10 mouse cellular contexts compared by ENCODE assay signal in the genomic region with DNA sequence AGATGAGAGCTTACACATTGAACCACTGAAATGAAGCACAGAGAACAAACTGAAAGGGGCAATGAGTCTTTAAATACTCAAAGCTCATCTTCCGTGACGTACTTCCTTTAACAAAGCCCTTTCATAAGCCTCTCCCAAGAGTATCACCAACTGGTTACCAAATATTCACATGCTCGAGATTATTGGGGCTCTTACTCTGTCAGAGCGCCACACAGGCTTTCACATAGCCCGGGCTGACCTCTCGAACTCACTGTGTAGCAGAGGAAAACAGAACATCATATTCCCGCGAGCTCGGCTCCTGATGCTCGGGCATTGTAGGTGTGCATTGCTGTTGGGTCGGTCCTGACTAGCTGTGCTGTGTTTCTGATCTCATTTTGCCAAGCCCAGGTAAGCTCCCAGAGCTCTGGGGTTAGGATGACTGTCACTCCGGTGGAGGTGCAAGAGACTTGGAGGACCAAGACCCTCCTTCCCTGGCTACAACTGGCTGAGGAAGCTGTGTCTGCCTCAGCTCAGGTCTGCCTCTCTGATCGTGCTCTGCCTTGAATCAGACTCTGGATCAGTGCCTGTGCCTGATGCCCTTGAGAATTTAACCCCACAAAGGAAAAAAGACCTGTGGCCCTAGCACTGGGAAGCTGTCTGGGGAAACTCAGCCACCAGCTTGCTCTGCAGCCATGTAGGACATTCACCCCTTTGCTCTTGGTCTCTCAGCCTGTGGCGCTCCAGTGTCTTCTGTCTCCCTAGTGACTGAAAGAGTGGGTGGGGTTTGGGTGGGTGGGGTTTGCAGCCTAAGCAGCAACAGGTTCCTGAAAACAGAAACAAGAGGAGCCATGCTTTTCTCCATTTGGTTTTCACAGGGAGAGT. TPM values are rescaled to one million over a fixed set of nuclear protein-coding genes. Genes with fewer than 3 reads are reported as not detected.
DNase-seq lines count a peak whose midpoint lies in the region; ATAC-seq and TF ChIP-seq lines count a peak whose summit lies in the region.
"Had no signal": no experiment of that assay in that cellular context is flagged by ENCODE, and none has a peak within 500 bp of the region (broad histone marks: within the 10 kb centered on the region; RNA-seq: fewer than 3 reads in every experiment).

No protein-coding gene starts in this region.

- H3K79me2 ChIP-seq in MEL (ENCODE audit: control insufficient read depth, insufficient read depth, low read length, poor library complexity): no peaks in the 10 kb centered on the region

- H3K9me3 ChIP-seq in kidney, embryonic 15.5 days (replicated peaks): no peaks in the 10 kb centered on the region
- no peaks in the 10 kb centered on the region for H3K9me3 ChIP-seq in MEL (replicated peaks; ENCODE audit: insufficient read depth, low read length)
- H3K9me3 ChIP-seq in forebrain, embryonic 15.5 days: no peaks in the 10 kb centered on the region

- H3K4me1 ChIP-seq in kidney, embryonic 15.5 days: peaks cover 50% of the 10 kb centered on the region
- no peaks in the 10 kb centered on the region for H3K4me1 ChIP-seq in MEL (ENCODE audit: control insufficient read depth in 1 of 2, insufficient read depth in 2 of 2, low read length in 2 of 2)
- no peaks in the 10 kb centered on the region for H3K4me1 ChIP-seq in forebrain, embryonic 15.5 days

- no peaks in the 10 kb centered on the region for H3K27me3 ChIP-seq in kidney, embryonic 15.5 days
- H3K27me3 ChIP-seq in MEL (ENCODE audit: control insufficient read depth in 1 of 2, insufficient read depth in 2 of 2, low read length in 2 of 2): no peaks in the 10 kb centered on the region
- H3K27me3 ChIP-seq in forebrain, embryonic 15.5 days: no peaks in the 10 kb centered on the region

- H3K9ac ChIP-seq in kidney, embryonic 15.5 days: no peak overlapping the region
- no peak overlapping the region for H3K9ac ChIP-seq in MEL (ENCODE audit: control insufficient read depth, low read depth, low read length, poor library complexity, severe bottlenecking)
- no peak overlapping the region for H3K9ac ChIP-seq in forebrain, embryonic 15.5 days (replicated peaks)
- H3K9ac ChIP-seq: liver, embryonic 14.5 days had no signal

- H3K4me2 ChIP-seq in kidney, embryonic 15.5 days: no peak overlapping the region
- H3K4me2 ChIP-seq in forebrain, embryonic 15.5 days (replicated peaks): no peak overlapping the region

- 61% methylated on average over 14 of the region's 14 CpGs for WGBS in kidney, embryonic 15.5 days
- WGBS in forebrain, embryonic 15.5 days: 70% methylated on average over 14 of the region's 14 CpGs

- TF ChIP-seq CTCF in MEL (IDR thresholded peaks at IDR 0.05 in 2 of 3, conservative IDR thresholded peaks at IDR 0.05 in 1 of 3; ENCODE audit: control insufficient read depth in 1 of 3, insufficient read depth in 1 of 3, low read depth in 2 of 3, low read length in 3 of 3, poor library complexity in 1 of 3, severe bottlenecking in 1 of 3): no peak

- no peak overlapping the region for H3K4me3 ChIP-seq in kidney, embryonic 15.5 days (replicated peaks)
- H3K4me3 ChIP-seq in MEL (ENCODE audit: control insufficient read depth in 1 of 2, insufficient read depth in 1 of 2, low read depth in 2 of 2, low read length in 2 of 2): no peak overlapping the region
- H3K4me3 ChIP-seq in forebrain, embryonic 15.5 days: no peak overlapping the region

- no peak for DNase-seq in kidney, adult 18-20 months
- peak; percentile 28 for DNase-seq in MEL (ENCODE audit: low read depth, low spot score)
- DNase-seq in retina, embryonic 14.5 days (ENCODE audit: low spot score): peak; percentile 29
- DNase-seq in MN1 (ENCODE audit: low spot score): no peak
- DNase-seq in c-Kit-positive CD71-positive TER-119-positive erythroid progenitor cells, embryonic 14.5 days (ENCODE audit: low spot score): no peak
- DNase-seq: gastrocnemius, postnatal 10 days had no signal

- no peaks in the 10 kb centered on the region for H3K36me3 ChIP-seq in kidney, embryonic 15.5 days
- 0 out of 4 replicates have a peak, but pooled peaks cover 0 to 2% of the 10 kb centered on the region in 2 experiments for H3K36me3 ChIP-seq in MEL (ENCODE audit: control insufficient read depth in 1 of 2, insufficient read depth in 2 of 2, low read length in 2 of 2)
- no peaks in the 10 kb centered on the region for H3K36me3 ChIP-seq in forebrain, embryonic 15.5 days

- H3K27ac ChIP-seq in kidney, embryonic 15.5 days: peak overlapping the region; percentile 72
- H3K27ac ChIP-seq in MEL (ENCODE audit: control insufficient read depth, low read depth, low read length): no peak overlapping the region
- no peak overlapping the region for H3K27ac ChIP-seq in forebrain, embryonic 15.5 days (replicated peaks)
- H3K27ac ChIP-seq: liver, embryonic 14.5 days had no signal

- TF ChIP-seq RAD21 in MEL (IDR thresholded peaks at IDR 0.05; ENCODE audit: low read depth, low read length): no peak

- no peak for TF ChIP-seq EP300 in MEL (IDR thresholded peaks at IDR 0.05; ENCODE audit: low read depth in 1 of 2, low read length in 2 of 2)

- 0 out of 2 replicates have a peak, but pooled peaks have one; percentile 21 for ATAC-seq in kidney, embryonic 15.5 days (replicated peaks; ENCODE audit: low FRiP score)
- peak; percentile 65 for ATAC-seq in inflammation-experienced regulatory T-cells, adult 6 months
- ATAC-seq in forebrain, embryonic 15.5 days (replicated peaks): no peak

- no peak for TF ChIP-seq POLR2A in MEL (IDR thresholded peaks at IDR 0.05; ENCODE audit: control insufficient read depth in 1 of 2, insufficient read depth in 1 of 2, low read depth in 1 of 2, low read length in 2 of 2, poor library complexity in 1 of 2)

TF ChIP-seq in MEL, 35 proteins besides CTCF, POLR2A, EP300 and RAD21:
- TF ChIP-seq ELF1 (IDR thresholded peaks at IDR 0.05; ENCODE audit: low read depth, low read length) (no peak), SMC3 (IDR thresholded peaks at IDR 0.05; ENCODE audit: low read depth, low read length) (no peak), MEF2A (IDR thresholded peaks at IDR 0.05; ENCODE audit: extremely low read depth, insufficient replicate concordance, low read depth, low read length, poor library complexity, severe bottlenecking) (no peak), POLR2AphosphoS5 (IDR thresholded peaks at IDR 0.05; ENCODE audit: borderline replicate concordance, low read depth, low read length) (no peak), MYC (IDR thresholded peaks at IDR 0.05; ENCODE audit: low read depth, low read length) (no peak), ZKSCAN1 (IDR thresholded peaks at IDR 0.05; ENCODE audit: low read depth, low read length) (no peak), HCFC1 (IDR thresholded peaks at IDR 0.05; ENCODE audit: low read depth, low read length) (no peak), TBP (IDR thresholded peaks at IDR 0.05; ENCODE audit: low read depth, low read length) (no peak), POLR2AphosphoS2 (IDR thresholded peaks at IDR 0.05; ENCODE audit: low read length) (no peak)
TF ChIP-seq in MEL: peak in this region for 0.

RNA-seq across cellular contexts. Expression of a gene that starts 22.5 kb away (rescaled TPM):
- 5.2 and 5.3 TPM in 2 replicates for polyA plus RNA-seq in kidney, embryonic 15.5 days (2015; fragmentation: Nextera tagmentation; extraction: Ambion mirVana)
- total RNA-seq in MEL (2012; rRNA removed): 5.2 TPM in 2 replicates
- 1 to 10 TPM in 1 of 2 experiments, not detected in 1; 6.8 TPM for polyA plus RNA-seq in MEL (2012; ENCODE audit: insufficient read depth in 1 of 2, insufficient read length in 2 of 2, low read depth in 1 of 2, low replicate concordance in 2 of 2, missing spikeins in 1 of 2)
- 10 to 100 TPM; 18.1 to 35.7 (median 21.5) TPM for polyA plus RNA-seq in inflammation-experienced regulatory T-cells, adult 6 months (2017; shearing (Covaris generic))
- 1.3 and 1.5 TPM in 2 replicates for polyA plus RNA-seq in forebrain, embryonic 15.5 days (2015; fragmentation: Nextera tagmentation; extraction: Ambion mirVana)

RNA-seq across cellular contexts. Expression of a gene that starts 36.1 kb away (rescaled TPM):
- 0.49 and 0.77 TPM in 2 replicates for polyA plus RNA-seq in kidney, embryonic 15.5 days (2015; fragmentation: Nextera tagmentation; extraction: Ambion mirVana)
- 111 and 136 TPM in 2 replicates for total RNA-seq in MEL (2012; rRNA removed)
- 100 to 1,000 TPM; 102 to 121 TPM for polyA plus RNA-seq in MEL (2012; ENCODE audit: insufficient read depth in 1 of 2, insufficient read length in 2 of 2, low read depth in 1 of 2, low replicate concordance in 2 of 2, missing spikeins in 1 of 2)
- 1 to 10 TPM; 3.2 to 7.7 (median 7.5) TPM for polyA plus RNA-seq in inflammation-experienced regulatory T-cells, adult 6 months (2017; shearing (Covaris generic))
- polyA plus RNA-seq in forebrain, embryonic 15.5 days (2015; fragmentation: Nextera tagmentation; extraction: Ambion mirVana): 0.78 and 1.3 TPM in 2 replicates

RNA-seq across cellular contexts. Expression of a gene that starts 37.0 kb away (rescaled TPM):
- polyA plus RNA-seq in kidney, embryonic 15.5 days (2015; fragmentation: Nextera tagmentation; extraction: Ambion mirVana): 36.1 and 39.3 TPM in 2 replicates
- total RNA-seq in MEL (2012; rRNA removed): 11.4 and 12.5 TPM in 2 replicates
- 10 to 100 TPM in 1 of 2 experiments, not detected in 1; 12.0 TPM for polyA plus RNA-seq in MEL (2012; ENCODE audit: insufficient read depth in 1 of 2, insufficient read length in 2 of 2, low read depth in 1 of 2, low replicate concordance in 2 of 2, missing spikeins in 1 of 2)
- polyA plus RNA-seq in inflammation-experienced regulatory T-cells, adult 6 months (2017; shearing (Covaris generic)): 10 to 100 TPM in 2 of 3 experiments, 1 to 10 TPM in 1; 9.9 to 12.3 (median 12.0) TPM
- polyA plus RNA-seq in forebrain, embryonic 15.5 days (2015; fragmentation: Nextera tagmentation; extraction: Ambion mirVana): 79.6 and 83.6 TPM in 2 replicates

RNA-seq across cellular contexts. Expression of a gene that starts 56.1 kb away (rescaled TPM):
- 206 and 211 TPM in 2 replicates for polyA plus RNA-seq in kidney, embryonic 15.5 days (2015; fragmentation: Nextera tagmentation; extraction: Ambion mirVana)
- total RNA-seq in MEL (2012; rRNA removed): 134 and 147 TPM in 2 replicates
- polyA plus RNA-seq in MEL (2012; ENCODE audit: insufficient read depth in 1 of 2, insufficient read length in 2 of 2, low read depth in 1 of 2, low replicate concordance in 2 of 2, missing spikeins in 1 of 2): 100 to 1,000 TPM in 1 of 2 experiments, not detected in 1; 161 TPM
- polyA plus RNA-seq in inflammation-experienced regulatory T-cells, adult 6 months (2017; shearing (Covaris generic)): 100 to 1,000 TPM; 274 to 315 (median 285) TPM
- 239 and 240 TPM in 2 replicates for polyA plus RNA-seq in forebrain, embryonic 15.5 days (2015; fragmentation: Nextera tagmentation; extraction: Ambion mirVana)

RNA-seq across cellular contexts. Expression of a gene that starts 59.0 kb away (rescaled TPM):
- polyA plus RNA-seq in kidney, embryonic 15.5 days (2015; fragmentation: Nextera tagmentation; extraction: Ambion mirVana): 0.81 and 1.2 TPM in 2 replicates
- 0.26 and 0.81 TPM in 2 replicates for total RNA-seq in MEL (2012; rRNA removed)
- polyA plus RNA-seq in MEL (2012; ENCODE audit: insufficient read depth in 1 of 2, insufficient read length in 2 of 2, low read depth in 1 of 2, low replicate concordance in 2 of 2, missing spikeins in 1 of 2): 1 to 10 TPM in 1 of 2 experiments, not detected in 1; 2.8 TPM
- under 1 TPM in 2 of 3 experiments, not detected in 1; 0.64 to 0.73 TPM for polyA plus RNA-seq in inflammation-experienced regulatory T-cells, adult 6 months (2017; shearing (Covaris generic))
- polyA plus RNA-seq in forebrain, embryonic 15.5 days (2015; fragmentation: Nextera tagmentation; extraction: Ambion mirVana): 0.41 and 0.59 TPM in 2 replicates
- total RNA-seq: gastrocnemius, postnatal 10 days had no signal

Comparison
In these comparisons a context has a peak if more than half of its experiments do, and no peak if none do; other contexts are left out.
1. DNase-seq: peak in MEL (single experiment) and retina, embryonic 14.5 days (single experiment); none in kidney, adult 18-20 months (single experiment), MN1 (single experiment) and c-Kit-positive CD71-positive TER-119-positive erythroid progenitor cells, embryonic 14.5 days (single experiment).
2. RNA of a gene that starts 36.1 kb away (polyA plus RNA-seq): 102 to 121 TPM in MEL; 3.2 to 7.7 TPM in inflammation-experienced regulatory T-cells, adult 6 months, 0.78 to 1.3 TPM in forebrain, embryonic 15.5 days and 0.49 to 0.77 TPM in kidney, embryonic 15.5 days; every median in the first group is over 10 times any median in the second.